Mouse (Mus musculus) midbrain, embryonic 11.5 days (tissue): Measurements from ENCODE around the gene Gm8773. TPM values are rescaled to one million over a fixed set of nuclear protein-coding genes. Genes with fewer than 3 reads are reported as not detected.

Experiments used
- ATAC-seq: fragments of 200-750 bp; cut with Nextera tagmentation; 2 replicates; pipeline ENCODE4 v1.8.0; 2017; ENCODE audit warnings: moderate TSS enrichment, moderate library complexity; ENCODE audit not compliant: low FRiP score
- DNase-seq: peaks from one replicate; pipeline ENCODE4 v3.0.0; 2015; ENCODE audit warnings: low spot score; ENCODE audit errors: missing footprints
- H3K27ac ChIP-seq: fragments of 300-500 bp; sonication (generic); 2 replicates; pipeline ENCODE4 v1.5.1; 2014; ENCODE audit warnings: low read depth, low read length
- H3K27me3 ChIP-seq: fragments of 300-500 bp; sonication (generic); 2 replicates; pipeline ENCODE4 v1.6.1; 2014; ENCODE audit warnings: mild to moderate bottlenecking, low read length, moderate library complexity, mixed read lengths; ENCODE audit not compliant: control insufficient read depth, insufficient read depth
- H3K36me3 ChIP-seq: fragments of 300-500 bp; sonication (generic); 2 replicates; pipeline ENCODE4 v1.6.1; 2014; ENCODE audit warnings: mild to moderate bottlenecking, low read length, moderate library complexity, mixed read lengths; ENCODE audit not compliant: control insufficient read depth, insufficient read depth
- H3K4me1 ChIP-seq: fragments of 300-500 bp; sonication (generic); 2 replicates; pipeline ENCODE4 v1.6.1; 2014; ENCODE audit warnings: low read length; ENCODE audit not compliant: control insufficient read depth, insufficient read depth
- H3K4me2 ChIP-seq: fragments of 300-500 bp; sonication (generic); 2 replicates; pipeline ENCODE4 v1.6.1; 2014; ENCODE audit warnings: mild to moderate bottlenecking, moderate library complexity
- H3K4me3 ChIP-seq: fragments of 300-500 bp; sonication (generic); 2 replicates; pipeline ENCODE4 v1.5.1; 2014; ENCODE audit warnings: low read depth, low read length
- H3K9ac ChIP-seq: fragments of 300-500 bp; sonication (generic); 2 replicates; pipeline ENCODE4 v1.6.1; 2014; ENCODE audit warnings: low read length
- H3K9me3 ChIP-seq: fragments of 300-500 bp; sonication (generic); 2 replicates; pipeline ENCODE4 v1.6.1; 2016; ENCODE audit warnings: low read length; ENCODE audit not compliant: control insufficient read depth
- WGBS: fragments of 180-500 bp; shearing (Covaris S2); extraction: QIAGEN DNeasy Blood & Tissue Kit; methylation state at CpG from one replicate; pipeline ENCODE4 v1.1.7; 2014; 5-methylcytosine and 5-hydroxymethylcytosine counted together
- polyA plus RNA-seq: library from polyadenylated mRNA; unstranded; fragments of >200 nt; fragmentation: Nextera tagmentation; extraction: Ambion mirVana; gene quantifications from 2 replicates; pipeline ENCODE4 v1.2.1, GENCODE M21; 2014

Gene Gm8773
- polyA plus RNA-seq, 1 experiment from 2014 or later, result 4.7 TPM

DNA sequence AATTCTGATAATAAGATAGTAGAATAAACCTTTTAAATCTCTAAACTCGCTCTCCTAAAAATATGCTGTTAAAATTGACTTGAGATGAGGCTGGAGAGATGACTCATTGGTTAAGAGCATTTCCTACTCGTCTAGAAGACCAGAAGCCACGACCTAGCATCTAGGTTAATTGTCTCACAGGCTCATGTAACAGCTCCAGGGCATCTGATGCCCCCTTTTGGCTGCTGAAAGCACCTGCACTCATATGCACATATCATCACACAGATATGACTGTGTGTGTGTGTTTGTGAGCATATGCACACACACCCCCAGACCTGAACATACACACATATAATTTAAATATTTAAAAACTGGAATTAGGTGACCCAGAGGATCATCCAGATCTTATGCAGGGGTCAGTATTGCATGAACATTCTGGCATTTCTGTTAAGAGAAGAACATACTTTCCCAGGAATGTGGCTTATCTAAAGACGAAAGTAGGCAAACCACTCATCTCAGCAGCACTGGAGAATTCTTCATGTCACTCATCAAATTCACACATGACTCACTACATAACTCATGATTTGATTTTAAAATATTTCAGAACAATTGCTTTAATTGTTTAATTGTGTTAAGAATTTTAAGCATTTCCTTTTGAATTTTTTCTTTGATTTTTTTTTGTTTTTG is 12.4 kb upstream of the Gm8773 start:
- Histone ChIP-seq H3K4me3 (no peak overlapping the region), H3K9me3 (no peaks in the 10 kb centered on the region), H3K27me3 (no peaks in the 10 kb centered on the region), H3K9ac (no peak overlapping the region), H3K4me2 (no peak overlapping the region), H3K36me3 (no peaks in the 10 kb centered on the region), H3K27ac (no peak overlapping the region), H3K4me1 (peaks cover 2% of the 10 kb centered on the region; the same call in 1 of the 2 replicates)
- DNase-seq (no peak), ATAC-seq (no peak)
- 73% methylated on average over 4 of the region's 4 CpGs for WGBS

- Histone ChIP-seq H3K4me2 (no peak overlapping the region), H3K27me3 (no peaks in the 10 kb centered on the region), H3K36me3 (no peaks in the 10 kb centered on the region), H3K9me3 (no peaks in the 10 kb centered on the region), H3K27ac (no peak overlapping the region), H3K4me1 (peaks cover 2% of the 10 kb centered on the region; the same call in 1 of the 2 replicates), H3K9ac (no peak overlapping the region), H3K4me3 (no peak overlapping the region)
- DNase-seq, result no peak
- ATAC-seq, result no peak
- WGBS, result 72% methylated on average over 3 of the region's 3 CpGs
Observed at GRCm38 (mm10) chr5:5562435-5562834, 11.2 kb upstream of the Gm8773 start.

DNA sequence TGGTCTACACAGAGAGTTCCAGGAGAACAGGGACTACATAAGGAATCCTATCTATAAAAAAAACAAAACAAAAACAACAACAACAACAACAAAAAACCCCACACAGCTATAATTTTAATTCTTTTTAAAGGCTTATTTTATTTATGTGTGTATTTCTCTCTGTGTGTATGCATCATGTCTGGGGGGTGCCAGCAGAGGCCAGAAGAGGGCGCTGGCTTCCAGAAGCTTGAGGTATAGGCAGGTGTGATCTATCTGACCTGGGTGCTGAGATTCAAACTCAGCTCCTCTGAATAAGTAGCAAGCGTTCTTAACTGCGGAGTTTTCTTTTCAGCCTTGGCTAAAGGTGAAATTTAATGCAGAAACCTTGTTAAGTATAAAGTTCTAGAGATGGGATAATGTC is 14.1 kb downstream of the Gm8773 start:
- 89% methylated on average over 3 of the region's 3 CpGs for WGBS
- Histone ChIP-seq H3K9me3 (no peaks in the 10 kb centered on the region), H3K4me1 (no peaks in the 10 kb centered on the region), H3K4me3 (no peak overlapping the region), H3K9ac (no peak overlapping the region), H3K27ac (no peak overlapping the region), H3K27me3 (no peaks in the 10 kb centered on the region), H3K4me2 (no peak overlapping the region), H3K36me3 (no peaks in the 10 kb centered on the region)
- ATAC-seq (no peak), DNase-seq (no peak)

DNA sequence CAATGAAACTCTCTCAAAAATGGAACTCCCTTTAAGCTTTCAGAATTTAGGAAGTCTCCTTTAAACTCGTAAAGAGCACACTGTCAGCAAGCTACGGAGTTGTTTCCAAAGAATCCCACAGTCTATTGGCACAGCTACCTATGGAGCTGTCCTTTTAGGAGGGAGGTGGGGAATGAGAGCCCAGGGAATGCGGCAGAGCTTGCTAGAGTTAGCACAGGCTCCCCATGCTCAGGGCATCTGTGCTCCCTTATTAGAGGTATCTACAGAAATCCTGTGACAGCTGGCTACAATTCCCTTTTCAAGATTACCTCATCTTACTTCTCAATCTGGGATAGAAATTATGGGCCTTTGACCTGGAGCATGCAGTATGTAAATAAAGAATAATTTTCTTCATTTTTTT is 36.9 kb downstream of the Gm8773 start:
- WGBS, result 55% methylated on average over 3 of the region's 3 CpGs
- ATAC-seq (no peak), DNase-seq (no peak)
- Histone ChIP-seq H3K27me3 (no peaks in the 10 kb centered on the region), H3K4me1 (no peaks in the 10 kb centered on the region), H3K4me2 (no peak overlapping the region), H3K27ac (no peak overlapping the region), H3K36me3 (no peaks in the 10 kb centered on the region), H3K4me3 (no peak overlapping the region), H3K9me3 (no peaks in the 10 kb centered on the region), H3K9ac (no peak overlapping the region)

GRCm38 (mm10) chr5:5618329-5618728 is 44.7 kb downstream of the Gm8773 start:
- Histone ChIP-seq H3K4me2 (no peak overlapping the region), H3K27ac (no peak overlapping the region), H3K9me3 (no peaks in the 10 kb centered on the region), H3K36me3 (no peaks in the 10 kb centered on the region), H3K9ac (no peak overlapping the region), H3K27me3 (no peaks in the 10 kb centered on the region), H3K4me3 (no peak overlapping the region), H3K4me1 (no peaks in the 10 kb centered on the region)
- no peak for DNase-seq
- no peak; the same call in 1 of the 2 replicates for ATAC-seq
- 81% methylated on average over 4 of the region's 4 CpGs for WGBS

GRCm38 (mm10) chr5:5625491-5625890 is 51.9 kb downstream of the Gm8773 start:
- H3K4me1 ChIP-seq, result no peaks in the 10 kb centered on the region
- no peak overlapping the region for H3K27ac ChIP-seq
- H3K36me3 ChIP-seq, result no peaks in the 10 kb centered on the region
- H3K9me3 ChIP-seq, result no peaks in the 10 kb centered on the region
- ATAC-seq (no peak), DNase-seq (no peak)
- H3K4me3 ChIP-seq, result no peak overlapping the region
- no peak overlapping the region for H3K9ac ChIP-seq
- H3K4me2 ChIP-seq, result no peak overlapping the region
- 84% methylated on average over 3 of the region's 3 CpGs for WGBS
- no peaks in the 10 kb centered on the region for H3K27me3 ChIP-seq

Other genes with a start within 250 kb of the Gm8773 start
- gene Cdk14, start 153.5 kb upstream of the Gm8773 start, polyA plus RNA-seq, result 25.5 and 26.7 TPM in 2 replicates
- not detected in 2 replicates for gene 1700015F17Rik, start 94.7 kb upstream of the Gm8773 start, polyA plus RNA-seq
- 26.0 and 27.1 TPM in 2 replicates for gene Cldn12, start 58.8 kb upstream of the Gm8773 start, polyA plus RNA-seq
- 37.2 and 40.0 TPM in 2 replicates for gene Gtpbp10, start 14.3 kb upstream of the Gm8773 start, polyA plus RNA-seq
- gene Cfap69, start 90.4 kb downstream of the Gm8773 start, polyA plus RNA-seq, result 5.3 TPM in 2 replicates
- 6.3 and 9.0 TPM in 2 replicates for gene Steap2, start 120.8 kb downstream of the Gm8773 start, polyA plus RNA-seq
- 4.1 and 4.6 TPM in 2 replicates for gene Steap1, start 175.5 kb downstream of the Gm8773 start, polyA plus RNA-seq